Mouse (Mus musculus) layer of hippocampus, adult 6 months (tissue): ENCODE measurements around the gene Gm49661. TPM values are rescaled to one million over a fixed set of nuclear protein-coding genes. Genes with fewer than 3 reads are reported as not detected.

Experiments
- long read RNA-seq, 2 experiments: library from polyadenylated mRNA; unstranded; transcript quantifications; one replicate each; pipeline ENCODE4 v2.0.0; 2019 to 2020
- microRNA-seq: library from miRNA; unstranded; fragments of <30 nt; microRNA quantifications from one replicate; pipeline ENCODE4 v1.2.0, GENCODE M21; 2020
- polyA plus RNA-seq: library from polyadenylated mRNA; unstranded; fragments of <200 nt; fragmentation: Nextera tagmentation; gene quantifications from 2 replicates; pipeline ENCODE4 v1.2.3, GENCODE M21; 2021

Gm49661 gene
- polyA plus RNA-seq: not detected in 2 replicates
- long read RNA-seq, experiment 1: 0 reads
- long read RNA-seq, experiment 2: 0 reads

GRCm38 (mm10) chr8:84969241-84970134 lies at the start of gene Gm49661, which contains the start of the genes Prdx2 and Rnaseh2a:
TSS of gene Gm49661 (minus strand) at chr8:84969433.
TSS of gene Prdx2 (plus strand) at chr8:84969587.
TSS of gene Rnaseh2a (minus strand) at chr8:84969767.

GRCm38 (mm10) chr8:85014431-85014830 lies 45.2 kb upstream of the Gm49661 start, which contains the start of gene Best2:
TSS of gene Best2 (minus strand) at chr8:85014531.

DNA sequence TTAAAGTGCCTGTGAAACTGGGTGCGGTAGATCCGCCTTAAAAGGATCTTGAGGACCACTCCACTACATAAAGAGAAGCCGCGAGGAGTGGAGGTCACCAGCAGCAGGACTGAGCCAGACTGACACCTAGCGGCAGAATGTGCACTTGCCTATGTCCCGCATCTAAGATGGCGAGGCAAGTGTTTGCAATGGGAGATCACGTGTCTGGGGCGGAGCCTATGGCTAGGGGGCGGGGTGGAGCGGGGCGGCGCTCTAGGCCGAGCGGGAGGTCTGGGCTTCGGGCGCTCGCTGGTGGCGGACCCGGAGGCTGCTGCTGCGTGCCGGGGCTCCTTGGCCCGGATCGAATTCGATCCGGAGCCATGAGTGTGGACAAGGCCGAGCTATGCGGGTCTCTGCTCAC lies 21.1 kb upstream of the Gm49661 start, which contains the start of gene Hook2:
Gene Hook2, plus strand, starts transcription at position 255 of the 400 bp plus-strand sequence.

GRCm38 (mm10) chr8:84978248-84978940 lies 9.2 kb upstream of the Gm49661 start, which contains the start of gene Junb:
TSS of gene Junb (minus strand) at chr8:84978718.

DNA sequence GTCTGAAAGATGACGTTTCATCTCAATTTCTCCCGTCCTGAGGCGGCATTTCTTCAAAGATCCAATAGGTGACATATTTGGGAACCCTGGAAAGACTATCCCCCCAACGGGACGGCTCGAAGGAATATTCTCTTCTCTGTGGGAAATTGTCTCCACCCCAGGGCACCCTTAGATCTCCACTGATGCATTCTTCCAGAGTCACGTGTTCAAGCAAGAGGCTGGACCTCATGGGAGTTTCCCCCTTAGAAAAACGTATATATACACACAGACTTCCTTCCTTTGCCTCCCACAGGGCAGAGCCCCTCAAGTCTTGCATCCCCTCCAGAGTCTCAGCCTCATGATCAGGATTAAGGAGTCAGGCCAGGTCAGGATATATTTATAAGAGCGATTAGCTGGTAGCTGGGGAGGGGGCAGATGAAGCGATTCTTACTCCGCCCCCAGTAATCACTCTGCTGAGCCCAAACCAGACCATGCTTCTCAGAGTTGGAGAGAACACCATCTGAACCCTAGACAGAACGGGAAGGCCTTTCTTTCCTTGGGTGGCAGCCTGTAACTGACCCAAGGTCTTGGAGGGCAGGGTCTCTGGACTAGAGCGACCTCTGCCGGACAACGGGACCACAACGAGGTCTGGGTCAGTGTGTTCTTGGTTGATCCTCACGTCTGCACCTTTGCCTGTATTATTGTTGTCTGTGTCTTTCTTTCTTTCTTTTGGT lies 22.5 kb downstream of the Gm49661 start, which contains the start of gene Rtbdn:
Gene Rtbdn, plus strand, starts transcription at position 464 of the 713 bp plus-strand sequence.

DNA sequence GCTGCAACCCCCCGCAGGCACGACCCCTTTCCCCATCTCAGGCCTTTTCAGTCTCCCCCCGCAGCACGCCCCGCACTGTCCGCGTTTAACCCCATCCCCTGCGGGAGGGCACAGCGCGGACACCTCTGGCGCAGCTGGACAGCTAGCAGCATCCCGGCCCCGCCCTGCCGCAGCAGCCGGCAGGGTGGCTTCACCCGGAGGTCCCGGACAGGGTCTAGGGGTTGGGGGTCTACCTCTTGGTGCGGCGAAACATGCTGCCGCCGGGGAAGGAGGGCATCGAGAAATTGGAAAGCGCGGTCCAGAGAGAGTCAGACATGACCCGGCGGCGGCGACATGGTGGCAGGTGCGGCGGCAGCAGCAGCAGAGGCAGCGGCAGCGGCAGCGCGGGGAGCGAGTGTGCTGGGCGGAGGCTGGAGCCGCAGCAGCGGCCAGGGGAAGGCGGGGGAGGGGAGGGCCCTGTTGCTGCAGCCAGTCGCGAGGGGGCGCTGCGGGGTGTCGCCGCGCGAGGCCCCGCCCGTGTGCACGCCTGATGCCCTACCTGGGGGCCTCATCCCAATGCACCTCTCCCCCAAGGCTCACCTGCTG lies 32.2 kb downstream of the Gm49661 start, which contains the start of gene Mast1:
Gene Mast1, minus strand, starts transcription at position 398 of the 585 bp plus-strand sequence.

Small RNA genes lying within 50 kb of the gene (microRNA-seq; reads per million reads assigned to microRNA genes)
- gene Gm24197: not detected

Other genes with a start within 250 kb of the Gm49661 start
- 0.44 and 0.90 TPM in 2 replicates for gene G430095P16Rik, start 246.4 kb downstream of the Gm49661 start, polyA plus RNA-seq
- 211 and 265 TPM in 2 replicates for gene Nfix, start 169.1 kb downstream of the Gm49661 start, polyA plus RNA-seq
- 14.6 and 16.6 TPM in 2 replicates for gene Dand5, start 146.6 kb downstream of the Gm49661 start, polyA plus RNA-seq
- 36.3 and 37.5 TPM in 2 replicates for gene Gadd45gip1, start 137.9 kb downstream of the Gm49661 start, polyA plus RNA-seq
- 132 and 159 TPM in 2 replicates for gene Rad23a, start 128.8 kb downstream of the Gm49661 start, polyA plus RNA-seq
- 92.3 and 126 TPM in 2 replicates for gene Calr, start 122.5 kb downstream of the Gm49661 start, polyA plus RNA-seq
- 21.3 and 22.2 TPM in 2 replicates for gene Farsa, start 112.4 kb downstream of the Gm49661 start, polyA plus RNA-seq
- 18.5 and 21.1 TPM in 2 replicates for gene Syce2, start 97.3 kb downstream of the Gm49661 start, polyA plus RNA-seq
- 22.7 and 24.2 TPM in 2 replicates for gene Gcdh, start 75.5 kb downstream of the Gm49661 start, polyA plus RNA-seq
- gene Klf1, start 67.5 kb downstream of the Gm49661 start, polyA plus RNA-seq: 0.15 and 0.30 TPM in 2 replicates
- 4.5 and 6.6 TPM in 2 replicates for gene Dnase2a, start 60.9 kb downstream of the Gm49661 start, polyA plus RNA-seq
- 11.2 and 18.3 TPM in 2 replicates for gene Mast1, start 32.1 kb downstream of the Gm49661 start, polyA plus RNA-seq
- 0.15 TPM in 1 of 2 replicates, not detected in the other for gene Rtbdn, start 22.4 kb downstream of the Gm49661 start, polyA plus RNA-seq
- 688 and 751 TPM in 2 replicates for gene Prdx2, start 154 bp upstream of the Gm49661 start, polyA plus RNA-seq
- gene Rnaseh2a, start 334 bp upstream of the Gm49661 start, polyA plus RNA-seq: 45.5 and 52.3 TPM in 2 replicates
- gene Junb, start 9.3 kb upstream of the Gm49661 start, polyA plus RNA-seq: 142 and 144 TPM in 2 replicates
- 5.0 and 6.2 TPM in 2 replicates for gene Hook2, start 21.2 kb upstream of the Gm49661 start, polyA plus RNA-seq
- 0.09 TPM in 1 of 2 replicates, not detected in the other for gene Best2, start 45.1 kb upstream of the Gm49661 start, polyA plus RNA-seq
- 31.7 and 41.1 TPM in 2 replicates for gene Asna1, start 55.8 kb upstream of the Gm49661 start, polyA plus RNA-seq
- gene Trir, start 57.4 kb upstream of the Gm49661 start, polyA plus RNA-seq: 71.1 and 83.3 TPM in 2 replicates
- 24.3 and 26.5 TPM in 2 replicates for gene Tnpo2, start 67.5 kb upstream of the Gm49661 start, polyA plus RNA-seq
- 13.4 and 14.1 TPM in 2 replicates for gene Fbxw9, start 90.6 kb upstream of the Gm49661 start, polyA plus RNA-seq
- not detected in 2 replicates for gene Gm5741, start 98.5 kb upstream of the Gm49661 start, polyA plus RNA-seq
- 63.7 and 73.4 TPM in 2 replicates for gene Dhps, start 102.3 kb upstream of the Gm49661 start, polyA plus RNA-seq
- gene Wdr83os, start 111.3 kb upstream of the Gm49661 start, polyA plus RNA-seq: 140 and 142 TPM in 2 replicates
- gene Wdr83, start 111.9 kb upstream of the Gm49661 start, polyA plus RNA-seq: 35.6 and 36.8 TPM in 2 replicates
- 20.7 and 26.6 TPM in 2 replicates for gene Man2b1, start 113.8 kb upstream of the Gm49661 start, polyA plus RNA-seq
- 1.4 and 1.6 TPM in 2 replicates for gene Zfp791, start 153.7 kb upstream of the Gm49661 start, polyA plus RNA-seq
- not detected in 2 replicates for gene Cks1brt, start 182.5 kb upstream of the Gm49661 start, polyA plus RNA-seq